Mouse (Mus musculus): ENCODE results near the gene Rgs6.
A peak's percentile ranks its signal among the peaks of the same experiment; 100 is the strongest.

- TF ChIP-seq CTCF (IDR thresholded peaks at IDR 0.05; ENCODE audit: low read depth), result no peak
- peak; percentile 39 for TF ChIP-seq EP300 (optimal IDR thresholded peaks at IDR 0.05)
These were observed 446.9 kb downstream of the Rgs6 start for GRCm38 (mm10) chr12:83034859-83035569.

Measured in stomach, postnatal 0 days (tissue).